Mouse (Mus musculus) heart, adult 2 months (tissue): ENCODE results near the gene Ccdc134. TPM values are rescaled to one million over a fixed set of nuclear protein-coding genes. Genes with fewer than 3 reads are reported as not detected.
A peak's percentile ranks its signal among the peaks of the same experiment; 100 is the strongest.

Source experiments
- DNase-seq, 2 experiments: peaks; one replicate each; pipeline ENCODE4 v3.0.0; 2021
- H3K27ac ChIP-seq: fragments of 200-600 bp; 2 replicates; pipeline ENCODE4 v1.8.1; 2022
- H3K27me3 ChIP-seq: fragments of 200-500 bp; 2 replicates; pipeline ENCODE4 v1.6.1; 2012; ENCODE audit warnings: mild to moderate bottlenecking, low read length, inconsistent platforms, mixed read lengths; ENCODE audit not compliant: control insufficient read depth, insufficient read depth
- H3K36me3 ChIP-seq: fragments of 200-500 bp; 2 replicates; pipeline ENCODE4 v1.6.1; 2012; ENCODE audit warnings: low read length, inconsistent platforms; ENCODE audit not compliant: control insufficient read depth, insufficient read depth
- H3K4me1 ChIP-seq: fragments of 200-500 bp; 2 replicates; pipeline ENCODE4 v1.6.1; 2011; ENCODE audit warnings: low read length; ENCODE audit not compliant: control insufficient read depth, insufficient read depth
- H3K4me3 ChIP-seq: fragments of 200-600 bp; 2 replicates; pipeline ENCODE4 v1.8.1; 2022
- H3K79me2 ChIP-seq: fragments of 200-500 bp; replicated peaks from 2 replicates; pipeline ENCODE4 v1.6.1; 2012; ENCODE audit warnings: mild to moderate bottlenecking, inconsistent platforms, low read length, moderate library complexity, mixed read lengths; ENCODE audit not compliant: control insufficient read depth, insufficient read depth
- H3K9ac ChIP-seq: fragments of 200-500 bp; 2 replicates; pipeline ENCODE4 v1.6.1; 2012; ENCODE audit warnings: low read depth, mild to moderate bottlenecking, control low read depth, inconsistent platforms, low read length, mixed read lengths
- CTCF ChIP-seq: fragments of 200-600 bp; IDR thresholded peaks from 2 replicates; pipeline ENCODE4 v1.8.1; 2022; ENCODE audit warnings: antibody characterized with exemption, mild to moderate bottlenecking, moderate library complexity
- EP300 ChIP-seq: fragments of 200-500 bp; IDR thresholded peaks from 2 replicates; pipeline ENCODE4 v1.6.1; 2011; ENCODE audit warnings: low read depth, low read length, control low read depth; ENCODE audit not compliant: insufficient read depth
- POLR2A ChIP-seq: fragments of 200-500 bp; IDR thresholded peaks from 2 replicates; pipeline ENCODE4 v1.6.1; 2011; ENCODE audit warnings: mild to moderate bottlenecking, low read depth, low read length, control low read depth; ENCODE audit not compliant: insufficient read depth
- WGBS: fragments of 180-500 bp; shearing (Covaris S2); methylation state at CpG from one replicate; pipeline ENCODE4 v1.1.7; 2018; 5-methylcytosine and 5-hydroxymethylcytosine counted together
- intact Hi-C: fragments of 180-260 bp; cut with DNase I; formaldehyde crosslinking; loops from one replicate; pipeline ENCODE4 v1.15.1; 2025
- polyA plus RNA-seq: library from polyadenylated mRNA; depleted of rRNA; stranded (reverse); fragments of >200 nt; gene quantifications from 2 replicates; pipeline ENCODE4 v1.2.3, GENCODE M21; 2012
- total RNA-seq, 2 experiments: library from RNA; stranded (reverse); gene quantifications; 2 replicates each; pipeline ENCODE4 v1.2.3; 2021

Ccdc134 gene
- total and polyA plus RNA-seq, 3 experiments, result 3.9 to 4.8 (median 4.0) TPM

GRCm38 (mm10) chr15:82135372-82135771 lies 7.7 kb downstream of the Ccdc134 start:
- WGBS, result 68% methylated on average over 4 of the region's 4 CpGs
- Histone ChIP-seq H3K27ac (no peak overlapping the region), H3K4me3 (no peak overlapping the region), H3K27me3 (no peaks in the 10 kb centered on the region), H3K9ac (no peak overlapping the region), H3K4me1 (no peaks in the 10 kb centered on the region), H3K36me3 (no peaks in the 10 kb centered on the region), H3K79me2 (no peaks in the 10 kb centered on the region)
- TF ChIP-seq EP300, result no peak
- no peak for TF ChIP-seq POLR2A
- no peak for TF ChIP-seq CTCF
- DNase-seq, result peak in 1 of 2 experiments; percentile 24
- intact Hi-C loops, result no loop called here

DNA sequence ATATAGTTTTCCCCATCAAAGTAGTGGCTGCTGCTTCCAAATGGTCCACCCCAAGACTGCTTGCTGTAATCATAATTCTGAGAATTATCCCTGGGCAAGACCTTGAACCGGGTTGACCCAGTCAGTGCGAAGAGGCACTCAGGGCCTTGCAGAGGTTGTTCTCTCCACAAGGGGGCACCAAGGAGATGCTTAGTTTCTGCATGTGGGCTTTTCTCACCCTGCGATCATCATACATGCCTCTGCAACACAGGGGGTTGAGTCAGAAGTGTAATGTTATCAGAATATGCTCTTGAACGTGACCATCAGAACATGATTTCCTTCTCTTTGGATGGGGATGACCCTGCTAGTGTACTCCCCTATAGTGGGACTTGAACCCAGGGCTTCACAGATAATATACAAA lies 10.8 kb downstream of the Ccdc134 start:
- DNase-seq, result peak; percentile 52 to 67
- TF ChIP-seq POLR2A (no peak), EP300 (peak; percentile 32; the same call in 1 of the 2 replicates), CTCF (peak; percentile 96)
- Histone ChIP-seq H3K4me1 (no peaks in the 10 kb centered on the region; the same call in 1 of the 2 replicates), H3K9ac (no peak overlapping the region), H3K27ac (no peak overlapping the region), H3K36me3 (no peaks in the 10 kb centered on the region), H3K79me2 (no peaks in the 10 kb centered on the region), H3K27me3 (no peaks in the 10 kb centered on the region), H3K4me3 (no peak overlapping the region)
- intact Hi-C loops, result loop anchor here (1.0 kb wide), 2 partner anchors 27 to 98 kb away; no protein-coding TSS in a partner anchor
- WGBS, result 28% methylated on average over 4 of the region's 4 CpGs

DNA sequence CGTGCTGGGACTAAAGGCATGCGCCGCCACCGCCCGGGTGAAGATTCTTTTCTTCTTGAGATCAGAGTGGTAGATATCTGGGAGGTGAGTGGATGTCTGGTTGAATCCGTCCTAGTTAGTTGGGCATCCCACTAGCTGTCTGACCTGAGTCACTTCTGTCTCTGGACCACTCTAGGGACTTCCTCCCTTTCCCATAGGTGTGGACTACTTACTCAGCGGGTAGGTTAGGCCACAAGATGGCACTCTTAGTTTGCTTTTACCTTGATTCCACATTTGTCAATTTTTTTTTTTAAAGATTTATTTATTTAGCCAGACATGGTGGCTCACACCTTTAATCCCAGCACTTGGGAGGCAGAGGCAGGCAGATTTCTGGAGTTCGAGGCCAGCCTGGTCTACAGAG lies 11.5 kb downstream of the Ccdc134 start:
- Histone ChIP-seq H3K36me3 (no peaks in the 10 kb centered on the region), H3K27me3 (no peaks in the 10 kb centered on the region), H3K4me1 (no peaks in the 10 kb centered on the region; the same call in 1 of the 2 replicates), H3K27ac (no peak overlapping the region), H3K9ac (no peak overlapping the region), H3K79me2 (no peaks in the 10 kb centered on the region), H3K4me3 (no peak overlapping the region)
- intact Hi-C loops, result no loop called here
- 90% methylated on average over 8 of the region's 8 CpGs for WGBS
- DNase-seq, result no peak
- no peak for TF ChIP-seq POLR2A
- TF ChIP-seq CTCF, result peak; percentile 63

DNA sequence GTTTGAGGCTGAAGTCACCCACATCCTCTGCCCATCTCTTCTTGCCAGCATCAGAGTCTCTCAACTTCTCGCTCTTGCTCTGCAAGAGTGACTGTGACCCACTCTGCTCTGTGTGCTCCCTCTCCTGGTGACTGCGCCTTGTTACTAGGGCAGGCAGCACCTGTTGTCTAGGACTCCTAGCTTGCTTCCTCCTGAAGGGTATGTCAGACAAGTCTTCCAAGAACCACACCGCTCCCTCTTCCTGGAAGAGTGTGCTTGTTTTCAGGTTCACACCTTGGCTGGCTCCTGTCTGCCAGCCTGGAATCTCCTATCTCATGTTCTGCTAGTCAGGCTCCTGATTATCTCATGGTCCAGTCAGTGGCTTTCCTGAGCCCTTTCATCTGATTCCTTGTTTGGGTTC lies 12.6 kb downstream of the Ccdc134 start:
- DNase-seq, result no peak
- no peaks in the 10 kb centered on the region; the same call in 1 of the 2 replicates for H3K4me1 ChIP-seq
- no peaks in the 10 kb centered on the region for H3K27me3 ChIP-seq
- 88% methylated on average over 3 of the region's 3 CpGs for WGBS
- H3K9ac ChIP-seq, result no peak overlapping the region
- no peaks in the 10 kb centered on the region for H3K79me2 ChIP-seq
- no peak overlapping the region for H3K4me3 ChIP-seq
- H3K36me3 ChIP-seq, result no peaks in the 10 kb centered on the region
- H3K27ac ChIP-seq, result no peak overlapping the region
- TF ChIP-seq EP300 (no peak), POLR2A (no peak), CTCF (no peak)
- intact Hi-C loops, result no loop called here

GRCm38 (mm10) chr15:82144157-82144556 lies 16.4 kb downstream of the Ccdc134 start:
- Histone ChIP-seq H3K36me3 (no peaks in the 10 kb centered on the region), H3K79me2 (0 out of 2 replicates have a peak, but pooled peaks cover under 1% of the 10 kb centered on the region), H3K4me1 (peaks cover 5% of the 10 kb centered on the region), H3K9ac (no peak overlapping the region), H3K4me3 (no peak overlapping the region), H3K27ac (no peak overlapping the region), H3K27me3 (no peaks in the 10 kb centered on the region)
- WGBS, result 78% methylated on average over 5 of the region's 5 CpGs
- DNase-seq, result peak in 1 of 2 experiments; percentile 20
- intact Hi-C loops, result no loop called here
- TF ChIP-seq CTCF, result no peak

GRCm38 (mm10) chr15:82145408-82145807 lies 17.7 kb downstream of the Ccdc134 start:
- no peak overlapping the region for H3K27ac ChIP-seq
- intact Hi-C loops, result loop anchor here (5.0 kb wide), 1 partner anchor 202 kb away; no protein-coding TSS in a partner anchor
- WGBS, result 23% methylated on average over 2 of the region's 2 CpGs

More at GRCm38 (mm10) chr15:82145408-82145807, 17.7 kb downstream of the Ccdc134 start:
- peaks cover 5% of the 10 kb centered on the region for H3K4me1 ChIP-seq
- TF ChIP-seq EP300 (no peak), CTCF (no peak), POLR2A (no peak)
- no peaks in the 10 kb centered on the region for H3K36me3 ChIP-seq
- no peaks in the 10 kb centered on the region for H3K27me3 ChIP-seq
- H3K79me2 ChIP-seq, result peaks cover 3% of the 10 kb centered on the region; the same call in 1 of the 2 replicates
- no peak overlapping the region for H3K4me3 ChIP-seq
- DNase-seq, result no peak
- no peak overlapping the region for H3K9ac ChIP-seq
